ENCODE assay signal across 8 mouse cellular contexts in genomic region chr4:155841651-155842270, GRCm38 (mm10). TPM values are rescaled to one million over a fixed set of nuclear protein-coding genes. Genes with fewer than 3 reads are reported as not detected.
DNase-seq lines count a peak whose midpoint lies in the region; ATAC-seq lines count a peak whose summit lies in the region.

No protein-coding gene starts in this region.

- peaks cover 8% of the 10 kb centered on the region for H3K27me3 ChIP-seq in liver, embryonic 11.5 days (replicated peaks; ENCODE audit: control insufficient read depth, insufficient read depth, low read length)
- H3K27me3 ChIP-seq in embryonic facial prominence, embryonic 10.5 days (replicated peaks; ENCODE audit: low read depth, poor library complexity, severe bottlenecking): peaks cover 28% of the 10 kb centered on the region
- peaks cover 22% of the 10 kb centered on the region for H3K27me3 ChIP-seq in hindbrain, embryonic 13.5 days
- no peaks in the 10 kb centered on the region; the same call in none of the 2 replicates for H3K27me3 ChIP-seq in midbrain, embryonic 14.5 days (ENCODE audit: control insufficient read depth, insufficient read depth, low read length)

- no peak overlapping the region for H3K27ac ChIP-seq in liver, embryonic 11.5 days (ENCODE audit: low read depth, low read length)
- H3K27ac ChIP-seq in embryonic facial prominence, embryonic 10.5 days (replicated peaks): no peak overlapping the region
- H3K27ac ChIP-seq in hindbrain, embryonic 13.5 days: no peak overlapping the region
- H3K27ac ChIP-seq in midbrain, embryonic 14.5 days (replicated peaks; ENCODE audit: low read depth, low read length): no peak overlapping the region

- H3K4me1 ChIP-seq in liver, embryonic 11.5 days (replicated peaks; ENCODE audit: control insufficient read depth, insufficient read depth, low read length): peaks cover 28% of the 10 kb centered on the region
- H3K4me1 ChIP-seq in embryonic facial prominence, embryonic 10.5 days: peaks cover 48% of the 10 kb centered on the region
- H3K4me1 ChIP-seq in hindbrain, embryonic 13.5 days (replicated peaks): peaks cover 36% of the 10 kb centered on the region
- peaks cover 15% of the 10 kb centered on the region for H3K4me1 ChIP-seq in midbrain, embryonic 14.5 days (ENCODE audit: control insufficient read depth, insufficient read depth, low read length)

- no peak for ATAC-seq in liver, embryonic 11.5 days (replicated peaks; ENCODE audit: low FRiP score)
- no peak for ATAC-seq in hindbrain, embryonic 13.5 days (ENCODE audit: low FRiP score)
- ATAC-seq in midbrain, embryonic 14.5 days (ENCODE audit: low FRiP score, low TSS enrichment): 0 out of 2 replicates have a peak, but pooled peaks have one; percentile 4

- H3K9ac ChIP-seq in liver, embryonic 11.5 days (ENCODE audit: low read depth, low read length): no peak overlapping the region
- H3K9ac ChIP-seq in hindbrain, embryonic 13.5 days: 0 out of 2 replicates have a peak overlapping the region, but pooled peaks have one; percentile 8
- 0 out of 2 replicates have a peak overlapping the region, but pooled peaks have one; percentile 6 for H3K9ac ChIP-seq in midbrain, embryonic 14.5 days (replicated peaks; ENCODE audit: low read length)

- intact Hi-C loops in left cerebral cortex, postnatal 36 days (cut with DNase I): no loop called here

- 0 out of 2 replicates have a peak, but pooled peaks cover 3% of the 10 kb centered on the region for H3K36me3 ChIP-seq in liver, embryonic 11.5 days (ENCODE audit: control insufficient read depth, insufficient read depth, low read length)
- H3K36me3 ChIP-seq in embryonic facial prominence, embryonic 10.5 days (replicated peaks): peaks cover 26% of the 10 kb centered on the region
- no peaks in the 10 kb centered on the region for H3K36me3 ChIP-seq in hindbrain, embryonic 13.5 days
- H3K36me3 ChIP-seq in midbrain, embryonic 14.5 days (ENCODE audit: control insufficient read depth, insufficient read depth, low read length): no peaks in the 10 kb centered on the region

- peak overlapping the region; percentile 59 for H3K4me3 ChIP-seq in liver, embryonic 11.5 days (ENCODE audit: low read depth, low read length)
- H3K4me3 ChIP-seq in embryonic facial prominence, embryonic 10.5 days: peak overlapping the region; percentile 59
- H3K4me3 ChIP-seq in hindbrain, embryonic 13.5 days: peak overlapping the region; percentile 36; the same call in 1 of the 2 replicates
- no peak overlapping the region for H3K4me3 ChIP-seq in midbrain, embryonic 14.5 days (replicated peaks; ENCODE audit: low read depth, low read length)

- DNase-seq in liver, embryonic 11.5 days (ENCODE audit: low spot score): no peak
- DNase-seq in liver: no peak
- no peak for DNase-seq in embryonic facial prominence, embryonic 10.5 days (ENCODE audit: low spot score)
- no peak for DNase-seq in midbrain, embryonic 14.5 days
- no peak for DNase-seq in left cerebral cortex, postnatal 36 days (ENCODE audit: low spot score in 2 of 2)
- no peak for DNase-seq in right cerebral cortex, postnatal 4 days
- DNase-seq in ovary, postnatal 14 days (ENCODE audit: low spot score): no peak

- 38% methylated on average over 38 of the region's 38 CpGs for WGBS in liver, embryonic 11.5 days
- 38% methylated on average over 38 of the region's 38 CpGs for WGBS in embryonic facial prominence, embryonic 10.5 days
- 35% methylated on average over 38 of the region's 38 CpGs for WGBS in hindbrain, embryonic 13.5 days
- WGBS in midbrain, embryonic 14.5 days: 38% methylated on average over 38 of the region's 38 CpGs

- H3K9me3 ChIP-seq in liver, embryonic 11.5 days (ENCODE audit: control insufficient read depth, low read length): no peaks in the 10 kb centered on the region
- H3K9me3 ChIP-seq in embryonic facial prominence, embryonic 10.5 days: no peaks in the 10 kb centered on the region
- no peaks in the 10 kb centered on the region for H3K9me3 ChIP-seq in hindbrain, embryonic 13.5 days
- H3K9me3 ChIP-seq in midbrain, embryonic 14.5 days (ENCODE audit: control insufficient read depth, low read length): no peaks in the 10 kb centered on the region

- peak overlapping the region; percentile 98 for H3K4me2 ChIP-seq in liver, embryonic 11.5 days
- H3K4me2 ChIP-seq in hindbrain, embryonic 13.5 days: peak overlapping the region; percentile 60
- H3K4me2 ChIP-seq in midbrain, embryonic 14.5 days (ENCODE audit: low read length): peak overlapping the region; percentile 49

RNA-seq across cellular contexts. Expression of gene Mxra8, which starts 2.3 kb away (rescaled TPM):
- polyA plus RNA-seq in liver, embryonic 11.5 days (2014; fragmentation: Nextera tagmentation; extraction: Ambion mirVana): 14.9 and 16.6 TPM in 2 replicates
- 43.6 and 43.9 TPM in 2 replicates for polyA plus RNA-seq in embryonic facial prominence, embryonic 10.5 days (2016; fragmentation: Nextera tagmentation; extraction: Ambion mirVana)
- polyA plus RNA-seq in hindbrain, embryonic 13.5 days (2015; fragmentation: Nextera tagmentation; extraction: Ambion mirVana): 30.8 and 34.4 TPM in 2 replicates
- 6.0 and 17.5 TPM in 2 replicates for polyA plus RNA-seq in midbrain, embryonic 14.5 days (2014; fragmentation: Nextera tagmentation; extraction: Ambion mirVana)
- 10 to 100 TPM in 1 of 2 experiments, 1 to 10 TPM in 1; 5.8 to 10.3 TPM for total RNA-seq in left cerebral cortex, postnatal 36 days (2021)

RNA-seq across cellular contexts. Expression of gene Dvl1, which starts 5.4 kb away (rescaled TPM):
- polyA plus RNA-seq in liver, embryonic 11.5 days (2014; fragmentation: Nextera tagmentation; extraction: Ambion mirVana): 7.0 and 11.0 TPM in 2 replicates
- polyA plus RNA-seq in embryonic facial prominence, embryonic 10.5 days (2016; fragmentation: Nextera tagmentation; extraction: Ambion mirVana): 4.3 and 5.0 TPM in 2 replicates
- 7.8 and 8.5 TPM in 2 replicates for polyA plus RNA-seq in hindbrain, embryonic 13.5 days (2015; fragmentation: Nextera tagmentation; extraction: Ambion mirVana)
- 15.3 and 18.0 TPM in 2 replicates for polyA plus RNA-seq in midbrain, embryonic 14.5 days (2014; fragmentation: Nextera tagmentation; extraction: Ambion mirVana)
- 10 to 100 TPM; 85.8 to 91.7 TPM for total RNA-seq in left cerebral cortex, postnatal 36 days (2021)

RNA-seq across cellular contexts. Expression of gene Aurkaip1, which starts 10.7 kb away (rescaled TPM):
- polyA plus RNA-seq in liver, embryonic 11.5 days (2014; fragmentation: Nextera tagmentation; extraction: Ambion mirVana): 199 and 212 TPM in 2 replicates
- polyA plus RNA-seq in embryonic facial prominence, embryonic 10.5 days (2016; fragmentation: Nextera tagmentation; extraction: Ambion mirVana): 170 and 178 TPM in 2 replicates
- polyA plus RNA-seq in hindbrain, embryonic 13.5 days (2015; fragmentation: Nextera tagmentation; extraction: Ambion mirVana): 142 and 148 TPM in 2 replicates
- 118 and 129 TPM in 2 replicates for polyA plus RNA-seq in midbrain, embryonic 14.5 days (2014; fragmentation: Nextera tagmentation; extraction: Ambion mirVana)
- total RNA-seq in left cerebral cortex, postnatal 36 days (2021): 100 to 1,000 TPM in 1 of 2 experiments, 10 to 100 TPM in 1; 88.7 to 101 TPM

RNA-seq across cellular contexts. Expression of gene Tas1r3, which starts 21.4 kb away (rescaled TPM):
- polyA plus RNA-seq in liver, embryonic 11.5 days (2014; fragmentation: Nextera tagmentation; extraction: Ambion mirVana): 0.22 and 0.26 TPM in 2 replicates
- 0.29 and 0.43 TPM in 2 replicates for polyA plus RNA-seq in embryonic facial prominence, embryonic 10.5 days (2016; fragmentation: Nextera tagmentation; extraction: Ambion mirVana)
- 0.47 and 0.57 TPM in 2 replicates for polyA plus RNA-seq in hindbrain, embryonic 13.5 days (2015; fragmentation: Nextera tagmentation; extraction: Ambion mirVana)
- 0.31 and 0.57 TPM in 2 replicates for polyA plus RNA-seq in midbrain, embryonic 14.5 days (2014; fragmentation: Nextera tagmentation; extraction: Ambion mirVana)
- under 1 TPM; 0.11 to 0.15 TPM for total RNA-seq in left cerebral cortex, postnatal 36 days (2021)

RNA-seq across cellular contexts. Expression of gene Cptp, which starts 27.5 kb away (rescaled TPM):
- 16.4 and 16.9 TPM in 2 replicates for polyA plus RNA-seq in liver, embryonic 11.5 days (2014; fragmentation: Nextera tagmentation; extraction: Ambion mirVana)
- 18.6 and 19.4 TPM in 2 replicates for polyA plus RNA-seq in embryonic facial prominence, embryonic 10.5 days (2016; fragmentation: Nextera tagmentation; extraction: Ambion mirVana)
- 23.3 and 24.1 TPM in 2 replicates for polyA plus RNA-seq in hindbrain, embryonic 13.5 days (2015; fragmentation: Nextera tagmentation; extraction: Ambion mirVana)
- 24.6 and 31.2 TPM in 2 replicates for polyA plus RNA-seq in midbrain, embryonic 14.5 days (2014; fragmentation: Nextera tagmentation; extraction: Ambion mirVana)
- 10 to 100 TPM; 31.2 to 35.2 TPM for total RNA-seq in left cerebral cortex, postnatal 36 days (2021)
